Mouse (Mus musculus) midbrain, embryonic 14.5 days (tissue): Measurements from ENCODE around the gene Omp. TPM values are rescaled to one million over a fixed set of nuclear protein-coding genes. Genes with fewer than 3 reads are reported as not detected.

ENCODE experiments used
- ATAC-seq: fragments of 200-750 bp; cut with Nextera tagmentation; 2 replicates; pipeline ENCODE4 v1.8.0; 2017; ENCODE audit warnings: moderate number of reproducible peaks, moderate library complexity; ENCODE audit not compliant: low FRiP score, low TSS enrichment
- DNase-seq: peaks from one replicate; pipeline ENCODE4 v3.0.0-alpha.2; 2015
- H3K27ac ChIP-seq: fragments of 300-500 bp; sonication (generic); replicated peaks from 2 replicates; pipeline ENCODE4 v1.5.1; 2014; ENCODE audit warnings: mild to moderate bottlenecking, low read depth, low read length, moderate library complexity
- H3K27me3 ChIP-seq: fragments of 300-500 bp; sonication (generic); 2 replicates; pipeline ENCODE4 v1.6.1; 2014; ENCODE audit warnings: low read length, control low read depth, mixed read lengths; ENCODE audit not compliant: control insufficient read depth, insufficient read depth
- H3K36me3 ChIP-seq: fragments of 300-500 bp; sonication (generic); 2 replicates; pipeline ENCODE4 v1.6.1; 2014; ENCODE audit warnings: low read length, control low read depth; ENCODE audit not compliant: control insufficient read depth, insufficient read depth
- H3K4me1 ChIP-seq: fragments of 300-500 bp; sonication (generic); 2 replicates; pipeline ENCODE4 v1.6.1; 2014; ENCODE audit warnings: mild to moderate bottlenecking, antibody characterized with exemption, low read length, control low read depth; ENCODE audit not compliant: control insufficient read depth, insufficient read depth
- H3K4me2 ChIP-seq: fragments of 300-500 bp; sonication (generic); 2 replicates; pipeline ENCODE4 v1.6.1; 2014; ENCODE audit warnings: mild to moderate bottlenecking, low read length, moderate library complexity
- H3K4me3 ChIP-seq: fragments of 300-500 bp; sonication (generic); replicated peaks from 2 replicates; pipeline ENCODE4 v1.5.1; 2014; ENCODE audit warnings: low read depth, low read length
- H3K9ac ChIP-seq: fragments of 300-500 bp; sonication (generic); replicated peaks from 2 replicates; pipeline ENCODE4 v1.6.1; 2014; ENCODE audit warnings: mild to moderate bottlenecking, low read length, moderate library complexity
- H3K9me3 ChIP-seq: fragments of 300-500 bp; sonication (generic); 2 replicates; pipeline ENCODE4 v1.6.1; 2016; ENCODE audit warnings: low read length, control low read depth, mixed read lengths; ENCODE audit not compliant: control insufficient read depth
- WGBS: fragments of 180-500 bp; shearing (Covaris S2); extraction: QIAGEN DNeasy Blood & Tissue Kit; methylation state at CpG from one replicate; pipeline ENCODE4 v1.1.7; 2014; 5-methylcytosine and 5-hydroxymethylcytosine counted together
- polyA plus RNA-seq: library from polyadenylated mRNA; unstranded; fragments of >200 nt; fragmentation: Nextera tagmentation; extraction: Ambion mirVana; gene quantifications from 2 replicates; pipeline ENCODE4 v1.2.1, GENCODE M21; 2014

Omp gene
- polyA plus RNA-seq, 1 experiment from 2014 or later = 0.29 TPM

DNA sequence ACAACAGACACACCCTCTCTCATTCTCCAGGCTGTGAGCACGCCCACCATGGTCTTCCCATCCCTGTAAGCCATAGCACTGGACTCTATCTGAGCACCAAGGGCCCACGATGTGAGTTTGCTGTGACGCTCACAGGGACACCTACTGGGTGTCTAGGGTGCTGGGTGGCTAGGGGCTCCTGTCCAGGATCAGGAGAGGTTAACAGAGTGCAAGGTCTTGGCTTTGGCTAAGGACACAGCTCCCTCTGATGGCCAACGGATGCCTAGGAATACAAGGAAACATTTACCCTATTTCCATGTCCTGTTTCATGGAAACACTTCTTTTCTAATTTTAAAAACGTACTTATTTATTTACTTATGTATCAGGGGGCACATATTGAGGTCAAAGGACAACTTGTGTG lies 5.2 kb upstream of the Omp start:
- Histone ChIP-seq H3K27me3 (no peaks in the 10 kb centered on the region), H3K36me3 (no peaks in the 10 kb centered on the region), H3K4me2 (no peak overlapping the region), H3K9ac (no peak overlapping the region), H3K4me3 (no peak overlapping the region), H3K27ac (0 out of 2 replicates have a peak overlapping the region, but pooled peaks have one; percentile 8), H3K4me1 (peaks cover 10% of the 10 kb centered on the region; the same call in 1 of the 2 replicates), H3K9me3 (no peaks in the 10 kb centered on the region)
- ATAC-seq = no peak
- no peak for DNase-seq
- 42% methylated on average over 5 of the region's 5 CpGs for WGBS

DNA sequence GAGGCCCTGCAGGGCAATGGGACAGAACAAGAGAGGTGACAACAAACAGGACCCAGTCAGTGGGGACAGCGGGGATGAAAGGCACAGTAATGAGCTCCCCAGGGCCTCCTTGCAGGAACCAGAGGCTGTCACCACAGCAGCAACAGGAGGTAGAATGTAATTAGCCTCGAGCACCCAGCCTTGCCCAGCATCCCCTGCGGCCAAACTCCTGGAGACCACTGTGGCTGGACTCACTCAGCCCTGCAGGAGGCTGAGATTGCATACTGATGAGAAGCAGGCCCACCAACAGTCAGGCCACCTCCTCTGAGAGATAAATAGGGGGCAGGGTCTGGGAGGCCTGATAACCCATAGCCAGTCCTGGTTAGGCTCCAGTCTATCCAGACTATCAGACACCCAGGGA lies 4.5 kb upstream of the Omp start:
- WGBS = 10% methylated on average over 3 of the region's 3 CpGs
- ATAC-seq = 0 out of 2 replicates have a peak, but pooled peaks have one; percentile 22

DNA sequence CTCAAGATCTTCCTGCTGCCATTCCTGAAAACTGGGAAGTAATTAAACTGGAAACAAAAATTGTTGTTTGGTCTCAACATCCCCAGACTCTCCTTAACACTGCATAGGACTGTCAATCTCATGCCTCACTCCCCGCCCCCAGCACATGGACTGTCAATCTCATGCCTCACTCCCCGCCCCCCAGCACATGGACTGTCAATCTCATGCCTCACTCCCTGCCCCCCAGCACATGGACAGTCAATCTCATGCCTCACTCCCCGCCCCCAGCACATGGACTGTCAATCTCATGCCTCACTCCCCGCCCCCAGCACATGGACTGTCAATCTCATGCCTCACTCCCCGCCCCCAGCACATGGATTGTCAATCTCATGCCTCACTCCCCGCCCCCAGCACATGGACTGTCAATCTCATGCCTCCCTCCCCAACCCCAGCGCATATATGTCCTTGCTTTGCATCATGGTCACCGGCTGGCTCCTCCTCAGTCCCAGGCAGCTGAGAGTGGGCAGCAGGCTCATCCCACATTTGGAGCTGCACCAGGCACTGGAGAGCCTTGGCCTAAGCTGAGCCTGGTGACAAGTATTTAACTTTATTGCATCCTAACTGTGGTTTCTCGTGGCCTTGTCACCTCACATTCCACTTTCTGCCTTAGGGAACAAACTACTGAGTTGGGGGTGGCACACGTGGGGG lies 3.6 kb upstream of the Omp start:
- no peaks in the 10 kb centered on the region for H3K27me3 ChIP-seq
- H3K36me3 ChIP-seq = no peaks in the 10 kb centered on the region
- no peak overlapping the region for H3K4me2 ChIP-seq
- ATAC-seq (no peak), DNase-seq (no peak)
- no peak overlapping the region for H3K4me3 ChIP-seq
- WGBS = 72% methylated on average over 10 of the region's 10 CpGs
- H3K27ac ChIP-seq = no peak overlapping the region
- no peaks in the 10 kb centered on the region for H3K9me3 ChIP-seq
- peaks cover 10% of the 10 kb centered on the region; the same call in 1 of the 2 replicates for H3K4me1 ChIP-seq
- H3K9ac ChIP-seq = no peak overlapping the region

More for the DNA sequence above, 4.5 kb upstream of the Omp start:
- Histone ChIP-seq H3K36me3 (no peaks in the 10 kb centered on the region), H3K4me2 (no peak overlapping the region), H3K9me3 (no peaks in the 10 kb centered on the region), H3K4me1 (peaks cover 10% of the 10 kb centered on the region; the same call in 1 of the 2 replicates), H3K9ac (no peak overlapping the region), H3K4me3 (no peak overlapping the region), H3K27ac (no peak overlapping the region), H3K27me3 (no peaks in the 10 kb centered on the region)
- DNase-seq = peak; percentile 44

DNA sequence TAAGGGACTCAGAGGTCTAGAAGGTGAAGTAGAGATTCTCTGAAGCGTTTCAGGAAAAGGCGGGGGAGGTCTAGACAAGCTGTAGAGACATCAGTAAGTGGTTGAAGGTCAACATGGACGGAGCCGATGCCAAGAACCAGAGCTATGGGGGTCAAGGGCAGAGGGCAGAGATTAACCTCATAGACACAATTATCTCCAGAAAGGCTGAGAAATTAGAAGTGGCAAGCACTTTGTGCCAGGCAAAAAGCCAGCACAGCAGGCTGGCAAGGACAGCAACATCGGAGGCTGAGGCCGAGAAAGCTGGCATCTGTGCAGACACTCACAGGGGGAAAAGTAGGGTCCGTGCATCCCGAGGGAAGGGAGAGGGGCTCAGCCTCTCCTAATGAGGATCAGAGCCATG lies 2.5 kb upstream of the Omp start:
- no peak overlapping the region for H3K9ac ChIP-seq
- no peaks in the 10 kb centered on the region for H3K36me3 ChIP-seq
- no peak overlapping the region for H3K27ac ChIP-seq
- 58% methylated on average over 8 of the region's 8 CpGs for WGBS
- H3K4me2 ChIP-seq = no peak overlapping the region
- ATAC-seq (no peak), DNase-seq (no peak)
- H3K9me3 ChIP-seq = no peaks in the 10 kb centered on the region
- H3K4me1 ChIP-seq = peaks cover 10% of the 10 kb centered on the region; the same call in 1 of the 2 replicates
- no peak overlapping the region for H3K4me3 ChIP-seq
- no peaks in the 10 kb centered on the region for H3K27me3 ChIP-seq

DNA sequence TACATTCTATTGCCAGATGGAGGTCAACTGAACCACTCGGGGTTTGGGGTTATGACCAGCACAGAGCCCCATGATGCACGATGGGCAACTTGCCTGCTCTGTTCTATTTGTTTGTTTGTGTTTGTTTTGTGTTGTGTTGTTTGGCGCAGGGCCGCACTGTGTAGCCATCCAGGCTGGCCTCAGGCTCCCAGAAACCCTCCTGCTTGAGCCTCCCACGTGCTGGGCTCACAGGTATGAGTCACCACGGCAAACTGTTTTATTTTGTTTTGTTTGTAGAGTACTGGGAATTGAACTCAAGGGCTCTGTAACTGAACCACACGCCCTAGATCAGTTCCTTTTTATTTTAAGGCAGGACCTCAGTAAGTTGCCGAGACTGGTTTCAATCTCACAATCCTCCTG lies 1.1 kb upstream of the Omp start:
- DNase-seq (no peak), ATAC-seq (no peak)
- Histone ChIP-seq H3K9ac (no peak overlapping the region), H3K27ac (no peak overlapping the region), H3K36me3 (no peaks in the 10 kb centered on the region), H3K4me3 (no peak overlapping the region), H3K4me2 (no peak overlapping the region), H3K4me1 (peaks cover 10% of the 10 kb centered on the region; the same call in 1 of the 2 replicates), H3K27me3 (no peaks in the 10 kb centered on the region), H3K9me3 (no peaks in the 10 kb centered on the region)
- WGBS = 86% methylated on average over 8 of the region's 8 CpGs

DNA sequence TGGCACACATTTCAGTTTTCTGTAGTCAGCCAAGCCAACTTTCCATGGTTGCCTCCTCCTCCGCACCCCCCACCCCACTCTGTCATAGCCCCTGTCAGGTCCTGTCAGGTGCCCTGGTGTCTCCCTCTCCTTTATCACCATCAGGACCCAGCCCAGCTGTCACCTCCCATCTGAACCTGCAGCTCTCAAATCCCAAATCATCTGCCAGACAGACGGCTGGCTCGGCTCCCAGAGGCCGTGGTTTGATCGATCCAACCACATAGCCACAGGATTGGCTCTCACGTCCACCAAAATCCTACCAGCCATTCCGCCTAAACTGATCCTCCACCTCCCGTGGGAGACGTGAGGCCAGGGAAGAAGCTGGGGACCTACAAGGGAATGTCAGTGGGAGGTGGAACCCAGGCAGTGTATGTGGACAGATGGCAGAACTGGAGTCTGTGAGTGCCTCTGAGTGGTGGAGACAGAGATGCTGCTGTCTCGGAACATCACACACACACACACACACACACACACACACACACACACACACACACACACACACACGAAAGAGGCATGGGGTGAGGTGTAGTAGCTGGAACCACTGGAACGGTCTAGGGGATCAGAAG lies 642 bp upstream of the Omp start:
- no peak overlapping the region for H3K9ac ChIP-seq
- H3K9me3 ChIP-seq = no peaks in the 10 kb centered on the region
- H3K4me3 ChIP-seq = no peak overlapping the region
- ATAC-seq = no peak
- no peaks in the 10 kb centered on the region for H3K36me3 ChIP-seq
- H3K27me3 ChIP-seq = no peaks in the 10 kb centered on the region
- no peak overlapping the region for H3K4me2 ChIP-seq
- peaks cover 10% of the 10 kb centered on the region; the same call in 1 of the 2 replicates for H3K4me1 ChIP-seq
- H3K27ac ChIP-seq = no peak overlapping the region
- 82% methylated on average over 11 of the region's 12 CpGs for WGBS
- no peak for DNase-seq

DNA sequence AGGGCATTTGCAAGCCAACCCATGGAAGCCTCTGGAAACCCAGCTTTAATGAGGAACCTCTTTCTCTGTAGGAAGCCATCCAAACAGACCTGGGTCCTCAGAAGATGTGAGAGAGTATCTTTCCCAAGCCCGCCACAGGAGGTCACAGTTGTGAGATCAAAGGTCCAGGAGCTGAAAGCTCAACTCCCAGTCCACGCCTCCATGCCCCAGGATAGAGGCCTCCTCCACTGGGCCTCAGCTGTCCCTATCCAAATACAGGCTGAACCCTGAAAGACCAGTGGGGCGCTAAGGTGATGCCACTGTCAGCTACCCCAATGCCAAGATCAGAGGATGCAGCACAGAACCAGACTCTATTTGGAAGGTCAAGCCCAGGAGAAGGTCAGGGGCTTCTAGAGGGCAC lies 2.7 kb downstream of the Omp start:
- WGBS = 45% methylated on average over 3 of the region's 3 CpGs

DNA sequence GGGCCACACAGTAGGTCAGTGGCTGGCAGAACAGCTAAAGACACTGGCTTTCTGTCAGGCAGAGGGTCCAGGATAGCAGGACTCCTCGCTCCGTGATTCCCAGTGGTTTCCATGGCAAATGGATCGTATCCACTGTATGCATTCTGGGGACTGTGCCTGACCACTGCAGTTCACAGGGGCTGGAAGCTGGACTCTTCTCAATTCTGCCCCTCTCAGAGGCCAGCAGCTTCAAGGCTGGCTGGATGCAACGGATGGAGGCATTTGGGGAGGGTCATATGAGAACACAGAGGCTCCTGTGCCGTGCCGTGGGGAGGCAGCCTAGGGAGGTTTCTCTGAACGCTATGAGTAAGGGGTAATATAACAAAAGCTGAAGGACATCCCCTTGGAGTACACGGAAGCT lies 3.1 kb downstream of the Omp start:
- ATAC-seq (no peak), DNase-seq (no peak)
- Histone ChIP-seq H3K9ac (no peak overlapping the region), H3K27ac (no peak overlapping the region), H3K4me1 (no peaks in the 10 kb centered on the region), H3K4me3 (no peak overlapping the region), H3K9me3 (no peaks in the 10 kb centered on the region), H3K27me3 (no peaks in the 10 kb centered on the region), H3K36me3 (no peaks in the 10 kb centered on the region), H3K4me2 (no peak overlapping the region)
- WGBS = 20% methylated on average over 8 of the region's 8 CpGs

More for the DNA sequence above, 2.7 kb downstream of the Omp start:
- Histone ChIP-seq H3K27ac (no peak overlapping the region), H3K36me3 (no peaks in the 10 kb centered on the region), H3K4me2 (no peak overlapping the region), H3K4me3 (no peak overlapping the region), H3K27me3 (no peaks in the 10 kb centered on the region), H3K9me3 (no peaks in the 10 kb centered on the region), H3K4me1 (no peaks in the 10 kb centered on the region), H3K9ac (no peak overlapping the region)
- DNase-seq = no peak
- ATAC-seq = no peak

DNA sequence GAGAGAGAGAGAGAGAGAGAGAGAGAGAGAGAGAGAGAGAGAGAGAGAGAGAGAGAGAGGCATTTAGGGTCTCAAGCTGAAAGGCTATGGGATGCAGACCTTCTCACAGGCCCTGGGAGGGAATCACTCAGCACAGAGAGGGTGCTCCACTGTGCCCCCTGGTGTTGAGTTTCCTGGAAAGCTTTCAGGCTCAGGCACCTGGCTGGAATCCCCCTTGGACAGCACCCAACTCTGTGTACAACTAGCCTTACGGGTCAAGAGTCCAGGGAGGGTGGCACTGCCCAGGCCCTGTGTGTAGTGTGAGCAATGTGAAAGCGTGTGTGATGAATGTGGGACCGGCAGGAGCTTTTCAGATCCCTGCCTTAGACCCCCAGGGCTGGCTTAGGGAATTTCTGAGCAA lies 4.1 kb downstream of the Omp start:
- Histone ChIP-seq H3K4me2 (no peak overlapping the region), H3K9me3 (no peaks in the 10 kb centered on the region), H3K4me3 (no peak overlapping the region), H3K27me3 (no peaks in the 10 kb centered on the region), H3K4me1 (no peaks in the 10 kb centered on the region), H3K27ac (no peak overlapping the region), H3K36me3 (no peaks in the 10 kb centered on the region), H3K9ac (no peak overlapping the region)
- DNase-seq (peak; percentile 58), ATAC-seq (no peak)
- 65% methylated on average over 3 of the region's 3 CpGs for WGBS
